In genomic region chr19:9129996-9130395, GRCm38 (mm10) we compare ENCODE assay signal across 27 mouse cellular contexts. TPM values are rescaled to one million over a fixed set of nuclear protein-coding genes. Genes with fewer than 3 reads are reported as not detected.
DNase-seq lines count a peak whose midpoint lies in the region; ATAC-seq and TF ChIP-seq lines count a peak whose summit lies in the region.
"Had no signal": no experiment of that assay in that cellular context is flagged by ENCODE, and none has a peak within 500 bp of the region (broad histone marks: within the 10 kb centered on the region; RNA-seq: fewer than 3 reads in every experiment).

No protein-coding gene starts in this region.

- POLR2A ChIA-PET in Patski (lab: Charles Lee): no interaction called here

- peaks cover 17% of the 10 kb centered on the region for H3K36me3 ChIP-seq in limb, embryonic 12.5 days
- peaks cover 13% of the 10 kb centered on the region for H3K36me3 ChIP-seq in limb, embryonic 10.5 days
- H3K36me3 ChIP-seq in stomach, postnatal 0 days (ENCODE audit: control insufficient read depth, insufficient read depth, low read length): no peaks in the 10 kb centered on the region
- H3K36me3 ChIP-seq in neural tube, embryonic 15.5 days: peaks cover 9% of the 10 kb centered on the region; the same call in 1 of the 2 replicates
- H3K36me3 ChIP-seq: hindbrain, embryonic 15.5 days; stomach, embryonic 15.5 days had no signal

- H3K4me3 ChIP-seq in limb, embryonic 12.5 days (replicated peaks): no peak overlapping the region
- no peak overlapping the region for H3K4me3 ChIP-seq in limb, embryonic 10.5 days
- no peak overlapping the region for H3K4me3 ChIP-seq in stomach, postnatal 0 days (ENCODE audit: low read depth, low read length)
- H3K4me3 ChIP-seq in neural tube, embryonic 15.5 days (replicated peaks): no peak overlapping the region
- H3K4me3 ChIP-seq: forebrain, embryonic 10.5 days; hindbrain, embryonic 15.5 days; lung, embryonic 15.5 days; stomach, embryonic 15.5 days had no signal

- TF ChIP-seq EP300 in stomach, postnatal 0 days (optimal IDR thresholded peaks at IDR 0.05): no peak

- CTCF ChIA-PET in Patski (lab: Charles Lee): interaction anchor here (0.6 kb wide), 1 partner anchor 12 kb away, joined by 3 read pairs; no protein-coding TSS in a partner anchor

- no peaks in the 10 kb centered on the region; the same call in 1 of the 2 replicates for H3K4me1 ChIP-seq in limb, embryonic 12.5 days (replicated peaks)
- H3K4me1 ChIP-seq in limb, embryonic 10.5 days: peaks cover 6% of the 10 kb centered on the region; the same call in 1 of the 2 replicates
- no peaks in the 10 kb centered on the region for H3K4me1 ChIP-seq in stomach, postnatal 0 days (replicated peaks; ENCODE audit: control insufficient read depth, insufficient read depth)
- peaks cover 21% of the 10 kb centered on the region for H3K4me1 ChIP-seq in neural tube, embryonic 15.5 days
- H3K4me1 ChIP-seq: stomach, embryonic 15.5 days had no signal

- peak; percentile 34; the same call in 1 of the 2 replicates for ATAC-seq in limb, embryonic 12.5 days (ENCODE audit: insufficient number of reproducible peaks, insufficient read depth, low FRiP score, low TSS enrichment, low read depth)
- ATAC-seq in Patski: peak; percentile 71
- ATAC-seq in stomach, postnatal 0 days (ENCODE audit: low FRiP score, low TSS enrichment): peak; percentile 66; the same call in 1 of the 2 replicates
- ATAC-seq in neural tube, embryonic 15.5 days (ENCODE audit: low FRiP score): no peak
- ATAC-seq: forebrain, postnatal 0 days had no signal

- no peaks in the 10 kb centered on the region for H3K9me3 ChIP-seq in limb, embryonic 12.5 days
- no peaks in the 10 kb centered on the region for H3K9me3 ChIP-seq in limb, embryonic 10.5 days (replicated peaks)
- no peaks in the 10 kb centered on the region for H3K9me3 ChIP-seq in stomach, postnatal 0 days (ENCODE audit: control insufficient read depth, low read length)
- H3K9me3 ChIP-seq in neural tube, embryonic 15.5 days (replicated peaks): no peaks in the 10 kb centered on the region
- H3K9me3 ChIP-seq: forebrain, embryonic 10.5 days; hindbrain, embryonic 15.5 days; lung, embryonic 15.5 days; stomach, embryonic 15.5 days had no signal

- H3K4me2 ChIP-seq in limb, embryonic 12.5 days: no peak overlapping the region
- H3K4me2 ChIP-seq in stomach, postnatal 0 days (replicated peaks; ENCODE audit: low read depth): no peak overlapping the region
- no peak overlapping the region for H3K4me2 ChIP-seq in neural tube, embryonic 15.5 days
- H3K4me2 ChIP-seq: heart, embryonic 11.5 days; hindbrain, embryonic 15.5 days; lung, embryonic 15.5 days; stomach, embryonic 15.5 days had no signal

- H3K9ac ChIP-seq in limb, embryonic 12.5 days (replicated peaks): no peak overlapping the region
- H3K9ac ChIP-seq in stomach, postnatal 0 days (ENCODE audit: low read length): no peak overlapping the region
- no peak overlapping the region for H3K9ac ChIP-seq in neural tube, embryonic 15.5 days (replicated peaks)
- H3K9ac ChIP-seq: forebrain, postnatal 0 days; hindbrain, embryonic 15.5 days; liver, embryonic 14.5 days; lung, embryonic 15.5 days; stomach, embryonic 15.5 days had no signal

- 23% methylated on average over 1 of the region's 1 CpGs for WGBS in limb, embryonic 12.5 days
- 58% methylated on average over 1 of the region's 1 CpGs for WGBS in limb, embryonic 10.5 days
- WGBS in stomach, postnatal 0 days: 25% methylated on average over 1 of the region's 1 CpGs
- 51% methylated on average over 1 of the region's 1 CpGs for WGBS in neural tube, embryonic 15.5 days

- no peak overlapping the region for H3K27ac ChIP-seq in limb, embryonic 12.5 days
- no peak overlapping the region for H3K27ac ChIP-seq in limb, embryonic 10.5 days
- no peak overlapping the region for H3K27ac ChIP-seq in stomach, postnatal 0 days (replicated peaks)
- H3K27ac ChIP-seq in neural tube, embryonic 15.5 days (replicated peaks): no peak overlapping the region
- H3K27ac ChIP-seq: forebrain, embryonic 10.5 days; hindbrain, embryonic 15.5 days; liver, embryonic 14.5 days; lung, embryonic 15.5 days; stomach, embryonic 15.5 days had no signal

- peak; percentile 28 for DNase-seq in cerebellum, adult 9-10 months
- DNase-seq in cerebellum, postnatal 36 days: no peak
- DNase-seq in limb, embryonic 10.5 days (ENCODE audit: low spot score): no peak
- DNase-seq in Patski (ENCODE audit: low read depth, low spot score): no peak
- DNase-seq in stomach, postnatal 0 days (ENCODE audit: low spot score): no peak
- DNase-seq: cerebellum, adult 11 months; cerebellum, postnatal 10 days; forebrain, postnatal 0 days; kidney, adult 2 months; kidney, postnatal 14 days; layer of hippocampus, postnatal 36 days; lung, postnatal 36 days; midbrain, embryonic 14.5 days; right cerebral cortex, postnatal 4 days had no signal

- in situ Hi-C loops in Patski (cut with MboI; ENCODE audit: low pct_unique_long_range_greater_than_20kb): no loop called here

- H3K27me3 ChIP-seq in limb, embryonic 12.5 days: no peaks in the 10 kb centered on the region
- H3K27me3 ChIP-seq in limb, embryonic 10.5 days (ENCODE audit: low read depth, poor library complexity, severe bottlenecking): no peaks in the 10 kb centered on the region
- H3K27me3 ChIP-seq in Patski: no peaks in the 10 kb centered on the region
- H3K27me3 ChIP-seq in stomach, postnatal 0 days (ENCODE audit: control insufficient read depth, insufficient read depth, low read length): no peaks in the 10 kb centered on the region
- no peaks in the 10 kb centered on the region for H3K27me3 ChIP-seq in neural tube, embryonic 15.5 days (replicated peaks)
- H3K27me3 ChIP-seq: hindbrain, embryonic 15.5 days; lung, embryonic 15.5 days; stomach, embryonic 15.5 days had no signal

- no peak for TF ChIP-seq CTCF in Patski (IDR thresholded peaks at IDR 0.05)
- TF ChIP-seq CTCF in stomach, postnatal 0 days (IDR thresholded peaks at IDR 0.05; ENCODE audit: low read depth): no peak

RNA-seq across cellular contexts. Expression of gene Asrgl1, which starts 5.4 kb away (rescaled TPM):
- 23.2 and 24.0 TPM in 2 replicates for polyA plus RNA-seq in limb, embryonic 12.5 days (2016; fragmentation: Nextera tagmentation; extraction: Ambion mirVana)
- 16.9 and 20.7 TPM in 2 replicates for polyA plus RNA-seq in limb, embryonic 10.5 days (2016; fragmentation: Nextera tagmentation; extraction: Ambion mirVana)
- polyA plus RNA-seq in Patski (2021): 9.5 TPM
- 6.9 and 7.5 TPM in 2 replicates for polyA plus RNA-seq in stomach, postnatal 0 days (2015; fragmentation: Nextera tagmentation; extraction: Ambion mirVana)
- polyA plus RNA-seq in neural tube, embryonic 15.5 days (2015; fragmentation: Nextera tagmentation; extraction: Ambion mirVana): 31.6 and 32.6 TPM in 2 replicates

RNA-seq across cellular contexts. Expression of gene Scgb1a1, which starts 42.2 kb away (rescaled TPM):
- polyA plus RNA-seq in limb, embryonic 12.5 days (2016; fragmentation: Nextera tagmentation; extraction: Ambion mirVana): not detected in 2 replicates
- not detected in 2 replicates for polyA plus RNA-seq in limb, embryonic 10.5 days (2016; fragmentation: Nextera tagmentation; extraction: Ambion mirVana)
- not detected for polyA plus RNA-seq in Patski (2021)
- 10.8 and 12.6 TPM in 2 replicates for polyA plus RNA-seq in stomach, postnatal 0 days (2015; fragmentation: Nextera tagmentation; extraction: Ambion mirVana)
- not detected in 2 replicates for polyA plus RNA-seq in neural tube, embryonic 15.5 days (2015; fragmentation: Nextera tagmentation; extraction: Ambion mirVana)
- polyA plus RNA-seq: C2C12; embryonic facial prominence, embryonic 11.5 days; forebrain, embryonic 10.5 days; forebrain, postnatal 0 days; heart, embryonic 11.5 days; hindbrain, embryonic 15.5 days; intestine, embryonic 14.5 days; limb, embryonic 14.5 days; liver, embryonic 14.5 days; midbrain, embryonic 14.5 days; neural tube, embryonic 11.5 days; stomach, embryonic 15.5 days had no signal

Comparison
In these comparisons a context has a peak if more than half of its experiments do, and no peak if none do; other contexts are left out.
1. RNA of gene Scgb1a1, which starts 42.2 kb away (polyA plus RNA-seq): 10.8 to 12.6 TPM in stomach, postnatal 0 days; not detected in limb, embryonic 12.5 days, not detected in limb, embryonic 10.5 days, not detected in Patski (single experiment) and not detected in neural tube, embryonic 15.5 days; every median in the first group is over 10 times any median in the second.